Mouse (Mus musculus) stomach, postnatal 0 days (tissue): ENCODE data around the gene Ddx6. TPM values are rescaled to one million over a fixed set of nuclear protein-coding genes. Genes with fewer than 3 reads are reported as not detected.

Experiments
- ATAC-seq: fragments of 200-750 bp; cut with Nextera tagmentation; 2 replicates; pipeline ENCODE4 v1.8.0; 2017; ENCODE audit not compliant: low FRiP score, low TSS enrichment
- DNase-seq: peaks from one replicate; pipeline ENCODE4 v3.0.0-alpha.2; 2016; ENCODE audit warnings: low spot score
- H3K27ac ChIP-seq: fragments of 300-500 bp; sonication (generic); replicated peaks from 2 replicates; pipeline ENCODE4 v1.5.1; 2014; ENCODE audit warnings: mild to moderate bottlenecking, control low read depth
- H3K27me3 ChIP-seq: fragments of 300-500 bp; sonication (generic); 2 replicates; pipeline ENCODE4 v1.6.1; 2014; ENCODE audit warnings: low read length; ENCODE audit not compliant: control insufficient read depth, insufficient read depth
- H3K36me3 ChIP-seq: fragments of 300-500 bp; sonication (generic); 2 replicates; pipeline ENCODE4 v1.6.1; 2014; ENCODE audit warnings: low read length, mixed read lengths; ENCODE audit not compliant: control insufficient read depth, insufficient read depth
- H3K4me1 ChIP-seq: fragments of 300-500 bp; sonication (generic); replicated peaks from 2 replicates; pipeline ENCODE4 v1.6.1; 2014; ENCODE audit warnings: antibody characterized with exemption; ENCODE audit not compliant: control insufficient read depth, insufficient read depth
- H3K4me2 ChIP-seq: fragments of 300-500 bp; sonication (generic); replicated peaks from 2 replicates; pipeline ENCODE4 v1.6.1; 2014; ENCODE audit warnings: low read depth, mild to moderate bottlenecking, control low read depth, moderate library complexity
- H3K4me3 ChIP-seq: fragments of 300-500 bp; sonication (generic); 2 replicates; pipeline ENCODE4 v1.5.1; 2014; ENCODE audit warnings: low read depth, low read length, control low read depth
- H3K9ac ChIP-seq: fragments of 300-500 bp; sonication (generic); 2 replicates; pipeline ENCODE4 v1.6.1; 2014; ENCODE audit warnings: mild to moderate bottlenecking, low read length, control low read depth, mixed read lengths
- H3K9me3 ChIP-seq: fragments of 300-500 bp; sonication (generic); 2 replicates; pipeline ENCODE4 v1.6.1; 2016; ENCODE audit warnings: low read length; ENCODE audit not compliant: control insufficient read depth
- CTCF ChIP-seq: IDR thresholded peaks from 2 replicates; pipeline ENCODE4 v1.5.1; 2016; ENCODE audit warnings: antibody characterized with exemption, low read depth, mild to moderate bottlenecking, moderate library complexity
- EP300 ChIP-seq: optimal IDR thresholded peaks from 2 replicates; pipeline ENCODE3; 2016; ENCODE audit warnings: antibody characterized with exemption
- WGBS: fragments of 180-500 bp; shearing (Covaris S2); extraction: QIAGEN DNeasy Blood & Tissue Kit; methylation state at CpG from one replicate; pipeline ENCODE4 v1.1.7; 2014; 5-methylcytosine and 5-hydroxymethylcytosine counted together
- polyA plus RNA-seq: library from polyadenylated mRNA; unstranded; fragments of >200 nt; fragmentation: Nextera tagmentation; extraction: Ambion mirVana; gene quantifications from 2 replicates; pipeline ENCODE4 v1.2.1, GENCODE M21; 2015

The Ddx6 gene
- polyA plus RNA-seq, 1 experiment from 2014 or later: 10.4 TPM

- Histone ChIP-seq H3K4me1 (no peaks in the 10 kb centered on the region), H3K9ac (no peak overlapping the region), H3K27me3 (no peaks in the 10 kb centered on the region), H3K36me3 (no peaks in the 10 kb centered on the region), H3K4me3 (no peak overlapping the region), H3K27ac (no peak overlapping the region), H3K4me2 (no peak overlapping the region), H3K9me3 (no peaks in the 10 kb centered on the region)
- TF ChIP-seq EP300: no peak
- no peak for TF ChIP-seq CTCF
- no peak for ATAC-seq
- 86% methylated on average over 5 of the region's 5 CpGs for WGBS
- DNase-seq: no peak
Observed at GRCm38 (mm10) chr9:44580085-44580484, 24.6 kb upstream of the Ddx6 start.

DNA sequence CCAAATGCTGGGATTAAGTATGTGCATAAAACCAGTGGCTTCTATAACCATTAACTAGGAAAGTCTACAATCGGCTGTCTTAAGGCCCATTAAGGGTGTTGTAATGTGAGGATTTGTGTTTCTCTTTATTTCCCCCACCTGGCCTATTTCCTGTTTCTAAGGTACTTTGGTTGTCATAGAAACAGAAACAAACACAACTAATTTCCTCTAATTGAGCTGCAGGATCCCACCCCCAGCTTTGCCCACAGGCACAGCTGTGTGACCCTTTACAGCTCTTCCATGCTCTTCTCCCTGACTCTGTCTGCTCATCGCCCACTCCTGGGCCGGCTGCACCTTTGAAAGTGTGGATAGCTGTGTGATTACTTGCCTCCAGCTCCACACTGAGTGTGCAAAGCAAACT lies 23.3 kb upstream of the Ddx6 start:
- no peak overlapping the region for H3K27ac ChIP-seq

DNA sequence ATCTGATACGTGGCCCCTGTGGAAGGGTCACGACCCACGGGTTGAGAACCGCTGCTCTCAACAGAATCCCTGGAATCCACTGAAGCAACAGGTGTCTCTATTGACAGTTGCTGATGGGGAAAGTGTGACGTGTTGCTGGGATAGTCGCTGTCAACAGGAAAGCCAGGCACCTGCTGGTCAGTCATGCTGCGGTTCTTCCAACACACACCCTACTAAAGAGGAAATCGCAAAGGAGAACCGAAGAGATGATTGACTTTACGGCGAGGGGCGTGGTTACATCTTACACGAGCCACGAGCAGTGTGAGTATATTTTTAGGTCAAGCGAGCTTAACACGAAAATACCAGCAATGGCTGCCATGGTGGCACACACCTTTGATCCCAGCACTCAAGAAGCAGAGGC lies 22.3 kb upstream of the Ddx6 start:
- Histone ChIP-seq H3K9me3 (no peaks in the 10 kb centered on the region), H3K4me2 (no peak overlapping the region), H3K4me3 (no peak overlapping the region), H3K27ac (no peak overlapping the region), H3K27me3 (no peaks in the 10 kb centered on the region), H3K4me1 (peaks cover 2% of the 10 kb centered on the region; the same call in 1 of the 2 replicates), H3K9ac (no peak overlapping the region), H3K36me3 (no peaks in the 10 kb centered on the region)
- no peak for TF ChIP-seq EP300
- TF ChIP-seq CTCF: no peak
- DNase-seq (no peak), ATAC-seq (no peak)
- 70% methylated on average over 16 of the region's 16 CpGs for WGBS

More for the DNA sequence above, 23.3 kb upstream of the Ddx6 start:
- Histone ChIP-seq H3K9ac (no peak overlapping the region), H3K4me3 (no peak overlapping the region), H3K27me3 (no peaks in the 10 kb centered on the region), H3K36me3 (no peaks in the 10 kb centered on the region), H3K9me3 (no peaks in the 10 kb centered on the region), H3K4me2 (no peak overlapping the region), H3K4me1 (no peaks in the 10 kb centered on the region)
- TF ChIP-seq CTCF (no peak), EP300 (no peak)
- 26% methylated on average over 3 of the region's 3 CpGs for WGBS
- DNase-seq (no peak), ATAC-seq (no peak)

GRCm38 (mm10) chr9:44586640-44587261 lies 17.9 kb upstream of the Ddx6 start:
- H3K27ac ChIP-seq: peak overlapping the region; percentile 36
- TF ChIP-seq CTCF: no peak
- no peak for TF ChIP-seq EP300
- no peaks in the 10 kb centered on the region for H3K27me3 ChIP-seq
- H3K9ac ChIP-seq: no peak overlapping the region
- DNase-seq (peak; percentile 57), ATAC-seq (peak; percentile 62)
- peaks cover 2% of the 10 kb centered on the region; the same call in 1 of the 2 replicates for H3K4me1 ChIP-seq
- H3K4me2 ChIP-seq: no peak overlapping the region
- H3K9me3 ChIP-seq: no peaks in the 10 kb centered on the region
- WGBS: 49% methylated on average over 8 of the region's 8 CpGs
- no peak overlapping the region for H3K4me3 ChIP-seq
- no peaks in the 10 kb centered on the region for H3K36me3 ChIP-seq

DNA sequence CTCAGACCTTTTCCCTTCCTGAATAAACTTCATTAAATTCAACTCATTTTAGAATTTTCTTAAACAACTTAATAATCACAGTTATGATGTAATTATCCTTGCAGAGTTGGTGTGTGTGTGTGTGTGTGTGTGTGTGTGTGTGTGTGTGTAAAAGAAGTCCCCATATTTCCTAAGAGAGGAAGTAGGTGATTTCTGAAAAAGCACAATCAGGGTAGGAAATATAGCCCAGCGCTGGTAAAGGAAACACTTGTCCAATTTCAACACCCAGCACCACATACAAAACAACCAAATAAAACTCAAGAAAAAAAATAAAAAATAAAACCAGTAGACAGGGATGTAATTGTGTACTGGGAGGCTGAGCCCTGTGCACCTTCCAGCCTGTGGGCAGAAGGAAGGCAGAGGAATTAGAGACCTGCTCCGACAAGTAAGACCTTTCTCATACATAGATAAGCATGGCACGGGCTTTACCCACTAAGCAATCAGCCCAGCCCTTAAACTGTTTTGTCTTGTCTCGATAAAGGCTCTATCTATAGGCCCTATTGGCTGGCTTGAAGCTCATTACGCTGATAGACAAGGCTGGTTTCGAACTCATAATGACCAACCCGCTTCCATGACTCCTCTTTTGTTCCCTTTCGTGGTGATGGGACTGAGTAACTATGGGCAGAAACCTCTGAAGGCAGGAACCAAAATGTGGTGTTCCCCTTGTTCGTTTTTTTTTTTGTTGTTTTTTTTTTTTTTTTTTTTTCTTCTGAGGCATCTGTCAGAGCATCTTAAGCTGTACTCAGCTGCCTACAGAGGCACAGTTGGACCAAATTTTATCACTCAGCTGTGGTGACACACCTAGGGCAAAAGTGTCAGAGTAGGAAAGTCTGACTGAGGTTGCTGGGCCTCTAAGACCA lies 17.2 kb upstream of the Ddx6 start:
- peak; percentile 54; the same call in 1 of the 2 replicates for ATAC-seq

More for the DNA sequence above, 17.2 kb upstream of the Ddx6 start:
- H3K9me3 ChIP-seq: no peaks in the 10 kb centered on the region
- 62% methylated on average over 9 of the region's 9 CpGs for WGBS
- no peak overlapping the region for H3K4me2 ChIP-seq
- no peak overlapping the region for H3K9ac ChIP-seq
- no peak overlapping the region for H3K4me3 ChIP-seq
- DNase-seq: no peak
- H3K27me3 ChIP-seq: no peaks in the 10 kb centered on the region
- H3K4me1 ChIP-seq: peaks cover 2% of the 10 kb centered on the region; the same call in 1 of the 2 replicates
- H3K36me3 ChIP-seq: no peaks in the 10 kb centered on the region
- peak overlapping the region; percentile 36 for H3K27ac ChIP-seq
- TF ChIP-seq CTCF (no peak), EP300 (no peak)
